Mouse (Mus musculus) hindbrain, embryonic 16.5 days (tissue): ENCODE measurements around the gene Plekhg3. TPM values are rescaled to one million over a fixed set of nuclear protein-coding genes. Genes with fewer than 3 reads are reported as not detected.

Experiments
- ATAC-seq: fragments of 200-750 bp; cut with Nextera tagmentation; 2 replicates; pipeline ENCODE4 v1.8.0; 2017; ENCODE audit warnings: moderate TSS enrichment, moderate library complexity
- H3K27ac ChIP-seq: fragments of 300-500 bp; sonication (generic); 2 replicates; pipeline ENCODE4 v1.5.1; 2014; ENCODE audit warnings: low read depth, mild to moderate bottlenecking, control low read depth, low read length, moderate library complexity
- H3K27me3 ChIP-seq: fragments of 300-500 bp; sonication (generic); replicated peaks from 2 replicates; pipeline ENCODE4 v1.6.1; 2014; ENCODE audit warnings: low read length; ENCODE audit not compliant: control insufficient read depth, insufficient read depth
- H3K36me3 ChIP-seq: fragments of 300-500 bp; sonication (generic); 2 replicates; pipeline ENCODE4 v1.6.1; 2014; ENCODE audit warnings: mild to moderate bottlenecking, low read length, moderate library complexity, mixed read lengths; ENCODE audit not compliant: control insufficient read depth, insufficient read depth
- H3K4me1 ChIP-seq: fragments of 300-500 bp; sonication (generic); 2 replicates; pipeline ENCODE4 v1.6.1; 2014; ENCODE audit warnings: low read depth, low read length; ENCODE audit not compliant: control insufficient read depth, insufficient read depth
- H3K4me2 ChIP-seq: fragments of 300-500 bp; sonication (generic); 2 replicates; pipeline ENCODE4 v1.6.1; 2014; ENCODE audit warnings: mild to moderate bottlenecking, low read length, control low read depth, moderate library complexity
- H3K4me3 ChIP-seq: fragments of 300-500 bp; sonication (generic); 2 replicates; pipeline ENCODE4 v1.5.1; 2014; ENCODE audit warnings: mild to moderate bottlenecking, low read length, control low read depth, moderate library complexity
- H3K9ac ChIP-seq: fragments of 300-500 bp; sonication (generic); 2 replicates; pipeline ENCODE4 v1.6.1; 2014; ENCODE audit warnings: low read depth, mild to moderate bottlenecking, control low read depth, low read length, moderate library complexity
- H3K9me3 ChIP-seq: fragments of 300-500 bp; sonication (generic); 2 replicates; pipeline ENCODE4 v1.6.1; 2014; ENCODE audit warnings: mild to moderate bottlenecking, low read length, moderate library complexity; ENCODE audit not compliant: control insufficient read depth
- WGBS: fragments of 180-500 bp; shearing (Covaris S2); extraction: QIAGEN DNeasy Blood & Tissue Kit; methylation state at CpG from one replicate; pipeline ENCODE4 v1.1.7; 2014; 5-methylcytosine and 5-hydroxymethylcytosine counted together
- polyA plus RNA-seq: library from polyadenylated mRNA; unstranded; fragments of >200 nt; fragmentation: Nextera tagmentation; extraction: Ambion mirVana; gene quantifications from 2 replicates; pipeline ENCODE4 v1.2.1, GENCODE M21; 2015

Plekhg3 gene
- polyA plus RNA-seq, 1 experiment from 2014 or later = 1.7 TPM

DNA sequence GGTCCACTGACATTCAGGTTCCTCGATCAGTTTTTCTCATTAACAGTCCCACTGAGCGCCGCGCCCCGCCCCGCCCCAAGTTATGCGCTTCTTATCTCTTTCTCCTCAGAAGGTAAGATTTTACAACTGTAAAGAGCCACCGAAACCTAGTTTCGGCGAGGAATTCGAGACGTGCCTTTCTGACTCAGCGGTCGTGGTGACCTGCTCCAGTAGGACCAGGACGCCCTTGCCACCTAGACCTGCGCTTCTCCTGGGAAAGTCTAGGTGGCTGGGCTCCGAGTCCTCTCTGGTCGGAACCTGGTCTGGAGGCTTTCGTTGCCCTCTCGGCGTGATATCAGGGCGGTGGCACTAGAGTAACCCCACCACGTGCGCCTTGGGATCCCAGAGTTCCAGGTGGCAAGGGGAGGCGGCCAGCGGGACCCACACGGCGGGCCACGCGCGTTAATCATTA, 2.3 kb downstream of the Plekhg3 start:
- peak overlapping the region; percentile 70 for H3K9ac ChIP-seq
- 0 out of 2 replicates have a peak overlapping the region, but pooled peaks have one; percentile 21 for H3K27ac ChIP-seq
- H3K4me2 ChIP-seq = peak overlapping the region; percentile 100
- WGBS = under 1% methylated on average over 31 of the region's 31 CpGs
- no peaks in the 10 kb centered on the region for H3K36me3 ChIP-seq
- H3K4me3 ChIP-seq = peak overlapping the region; percentile 69
- H3K27me3 ChIP-seq = peaks cover 25% of the 10 kb centered on the region
- ATAC-seq = peak; percentile 44; the same call in 1 of the 2 replicates
- peaks cover 16% of the 10 kb centered on the region for H3K4me1 ChIP-seq
- H3K9me3 ChIP-seq = no peaks in the 10 kb centered on the region

GRCm38 (mm10) chr12:76533377-76534222, 2.9 kb downstream of the Plekhg3 start:
- peak overlapping the region; percentile 70 for H3K9ac ChIP-seq
- H3K4me3 ChIP-seq = peak overlapping the region; percentile 69
- WGBS = under 1% methylated on average over 58 of the region's 74 CpGs
- peak; percentile 79 for ATAC-seq
- no peaks in the 10 kb centered on the region for H3K9me3 ChIP-seq
- H3K4me1 ChIP-seq = peaks cover 16% of the 10 kb centered on the region
- no peaks in the 10 kb centered on the region for H3K36me3 ChIP-seq
- peak overlapping the region; percentile 100 for H3K4me2 ChIP-seq
- H3K27me3 ChIP-seq = peaks cover 25% of the 10 kb centered on the region
- 0 out of 2 replicates have a peak overlapping the region, but pooled peaks have one; percentile 21 for H3K27ac ChIP-seq

- Histone ChIP-seq H3K4me2 (peak overlapping the region; percentile 100), H3K4me1 (peaks cover 16% of the 10 kb centered on the region), H3K36me3 (no peaks in the 10 kb centered on the region), H3K9me3 (no peaks in the 10 kb centered on the region), H3K27me3 (peaks cover 25% of the 10 kb centered on the region), H3K4me3 (peak overlapping the region; percentile 69), H3K27ac (no peak overlapping the region), H3K9ac (peak overlapping the region; percentile 70)
- WGBS = 5% methylated on average over 11 of the region's 11 CpGs
- no peak for ATAC-seq
Observed at GRCm38 (mm10) chr12:76534233-76534632, 3.5 kb downstream of the Plekhg3 start.

DNA sequence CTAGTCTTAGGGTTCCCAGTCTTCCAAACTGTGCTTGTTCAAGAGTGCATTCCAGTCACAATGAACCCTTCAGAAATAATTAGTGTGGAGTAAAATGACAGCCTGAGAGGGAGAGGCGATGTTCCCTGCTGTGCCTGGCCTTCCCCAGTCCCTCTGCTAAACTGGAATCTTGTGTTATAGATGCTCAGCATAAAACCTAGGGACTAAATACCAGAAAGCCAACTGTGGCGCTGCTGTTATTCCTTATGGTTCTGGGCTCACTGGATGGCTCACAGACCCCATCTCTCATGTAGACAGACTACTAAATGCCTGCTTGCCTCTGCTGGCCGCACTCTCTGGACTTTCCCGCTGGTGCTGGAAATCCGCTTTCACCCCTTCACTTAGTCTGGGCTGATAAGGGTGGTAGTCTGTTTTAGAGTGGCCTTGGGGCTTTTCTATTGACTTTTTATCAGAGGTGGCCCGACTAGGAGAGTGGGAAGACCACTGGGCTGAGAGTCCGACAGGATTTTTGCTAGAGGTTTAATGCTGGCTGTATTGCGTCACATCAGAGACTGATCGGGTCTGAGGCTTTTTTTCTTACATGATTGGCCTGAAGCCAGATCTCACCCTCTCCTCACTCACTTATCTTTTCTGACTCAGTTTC, 4.1 kb downstream of the Plekhg3 start:
- H3K4me2 ChIP-seq = peak overlapping the region; percentile 100
- ATAC-seq = no peak
- peaks cover 25% of the 10 kb centered on the region for H3K27me3 ChIP-seq
- H3K36me3 ChIP-seq = no peaks in the 10 kb centered on the region
- H3K27ac ChIP-seq = no peak overlapping the region
- H3K4me3 ChIP-seq = peak overlapping the region; percentile 69
- peak overlapping the region; percentile 9; the same call in 1 of the 2 replicates for H3K9ac ChIP-seq
- 27% methylated on average over 9 of the region's 9 CpGs for WGBS
- H3K4me1 ChIP-seq = peaks cover 16% of the 10 kb centered on the region
- H3K9me3 ChIP-seq = peaks cover 2% of the 10 kb centered on the region; the same call in 1 of the 2 replicates

GRCm38 (mm10) chr12:76535471-76535900, 4.8 kb downstream of the Plekhg3 start:
- Histone ChIP-seq H3K9me3 (peaks cover 2% of the 10 kb centered on the region; the same call in 1 of the 2 replicates), H3K27ac (no peak overlapping the region), H3K36me3 (no peaks in the 10 kb centered on the region), H3K27me3 (peaks cover 25% of the 10 kb centered on the region), H3K9ac (no peak overlapping the region), H3K4me2 (peak overlapping the region; percentile 8; the same call in 1 of the 2 replicates), H3K4me3 (no peak overlapping the region), H3K4me1 (peaks cover 16% of the 10 kb centered on the region)
- no peak for ATAC-seq
- 68% methylated on average over 9 of the region's 9 CpGs for WGBS

DNA sequence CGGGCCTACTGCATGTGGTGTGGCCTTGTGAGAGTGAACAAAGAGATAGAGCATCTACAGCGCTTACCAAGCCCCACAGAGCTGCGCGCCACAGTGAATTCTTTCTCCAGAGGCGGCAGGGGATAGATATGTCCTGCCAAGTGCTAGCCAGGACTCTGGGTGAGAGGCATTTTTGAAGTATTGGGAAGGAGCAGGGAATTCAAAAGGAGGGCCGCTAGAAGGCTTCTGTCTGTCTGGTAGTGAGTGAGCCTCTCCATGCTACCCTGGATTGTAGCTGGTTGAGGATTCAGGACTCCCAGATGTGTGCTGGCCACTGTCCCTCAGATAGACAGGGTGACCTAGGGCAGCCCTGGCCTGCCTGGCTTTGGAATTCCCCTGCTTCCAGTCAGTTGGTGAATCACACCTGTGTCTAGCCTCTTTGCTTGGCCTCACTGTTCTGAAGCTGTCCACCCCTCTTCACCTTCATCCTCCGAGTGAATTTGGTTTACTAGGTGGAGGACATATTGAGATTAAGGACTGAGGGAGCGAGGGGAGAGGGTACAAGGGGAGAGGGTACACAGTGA, 6.0 kb downstream of the Plekhg3 start:
- H3K4me2 ChIP-seq = no peak overlapping the region
- no peak for ATAC-seq
- 80% methylated on average over 8 of the region's 8 CpGs for WGBS

GRCm38 (mm10) chr12:76537434-76537833, 6.7 kb downstream of the Plekhg3 start:
- 88% methylated on average over 8 of the region's 8 CpGs for WGBS
- Histone ChIP-seq H3K4me1 (peaks cover 16% of the 10 kb centered on the region), H3K4me3 (no peak overlapping the region), H3K4me2 (no peak overlapping the region), H3K27me3 (peaks cover 15% of the 10 kb centered on the region), H3K36me3 (no peaks in the 10 kb centered on the region), H3K9me3 (peaks cover 2% of the 10 kb centered on the region; the same call in 1 of the 2 replicates), H3K9ac (no peak overlapping the region), H3K27ac (no peak overlapping the region)
- ATAC-seq = no peak

More for the DNA sequence above, 6.0 kb downstream of the Plekhg3 start:
- Histone ChIP-seq H3K9ac (no peak overlapping the region), H3K9me3 (peaks cover 2% of the 10 kb centered on the region; the same call in 1 of the 2 replicates), H3K27ac (no peak overlapping the region), H3K27me3 (peaks cover 17% of the 10 kb centered on the region), H3K4me3 (no peak overlapping the region), H3K36me3 (no peaks in the 10 kb centered on the region), H3K4me1 (peaks cover 16% of the 10 kb centered on the region)

DNA sequence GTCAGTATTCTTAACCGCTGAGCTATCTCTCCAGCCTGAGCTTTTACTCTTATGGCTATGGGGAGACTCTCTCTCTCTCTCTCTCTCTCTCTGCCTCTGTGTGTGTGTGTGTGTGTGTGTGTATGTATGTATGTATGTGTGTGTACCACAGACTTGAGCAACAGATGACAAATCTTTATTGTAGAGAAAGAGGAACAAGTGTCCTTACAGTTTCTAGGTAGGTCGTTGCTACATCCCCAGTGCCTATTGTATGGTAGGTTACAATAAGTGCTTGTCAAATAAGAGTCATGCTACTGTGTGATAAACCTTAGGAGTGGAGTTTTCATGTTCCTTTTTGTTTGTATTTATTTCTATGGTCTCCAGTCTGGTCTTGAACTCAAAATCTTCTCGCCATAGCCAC, 9.5 kb downstream of the Plekhg3 start:
- no peaks in the 10 kb centered on the region for H3K4me1 ChIP-seq
- no peak overlapping the region for H3K4me3 ChIP-seq
- H3K27me3 ChIP-seq = peaks cover 7% of the 10 kb centered on the region; the same call in 1 of the 2 replicates
- H3K27ac ChIP-seq = no peak overlapping the region
- H3K4me2 ChIP-seq = no peak overlapping the region
- no peak overlapping the region for H3K9ac ChIP-seq
- ATAC-seq = no peak
- peaks cover 2% of the 10 kb centered on the region; the same call in 1 of the 2 replicates for H3K9me3 ChIP-seq
- no peaks in the 10 kb centered on the region for H3K36me3 ChIP-seq
- WGBS = 91% methylated on average over 3 of the region's 3 CpGs
